Mouse (Mus musculus): ENCODE measurements around the gene Tmem63c.

Gene Tmem63c

DNA sequence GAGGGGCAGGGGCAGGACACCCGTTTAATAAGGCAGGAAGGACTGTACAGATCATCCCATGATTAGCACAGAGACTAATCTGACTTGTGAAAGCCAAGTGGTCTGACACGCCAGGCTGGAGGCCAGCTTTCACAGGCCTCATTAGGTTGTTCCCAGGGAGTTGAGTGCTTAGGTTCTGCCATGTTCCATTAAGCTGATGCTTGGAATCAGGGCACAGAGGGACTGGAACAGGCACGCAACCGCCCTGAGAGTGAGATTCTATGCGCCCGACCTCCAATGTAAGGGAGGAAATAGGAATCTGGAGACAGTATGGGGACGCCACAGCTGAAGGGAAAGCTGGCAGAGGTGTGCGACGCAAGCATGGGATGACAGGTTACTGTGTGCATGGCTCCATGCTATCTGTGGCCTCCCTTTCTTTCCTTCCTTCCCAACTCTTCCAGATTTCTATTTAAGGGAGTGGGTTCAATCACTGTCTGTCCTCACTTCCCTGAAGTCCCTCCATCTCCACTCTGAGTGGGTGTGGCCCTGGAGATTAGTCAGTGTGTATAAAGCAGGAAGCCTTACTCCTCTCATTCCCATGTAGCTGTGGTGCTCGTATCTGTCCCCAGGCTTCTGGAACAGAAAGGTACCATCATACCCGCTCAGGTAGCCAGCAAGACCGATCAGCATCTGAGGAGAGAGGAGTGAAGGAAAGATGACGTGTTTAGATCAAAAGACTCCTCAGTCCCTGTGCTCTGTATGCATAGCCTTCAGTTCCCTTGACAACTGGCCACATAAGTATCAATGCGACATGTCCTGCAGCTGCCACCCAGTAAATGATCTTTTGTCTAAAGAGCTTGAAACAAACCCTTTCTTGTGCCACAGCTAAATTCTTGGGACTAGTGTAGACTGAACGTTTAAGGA, 116.5 kb downstream of the Tmem63c start:
- DNase-seq = no peak

DNA sequence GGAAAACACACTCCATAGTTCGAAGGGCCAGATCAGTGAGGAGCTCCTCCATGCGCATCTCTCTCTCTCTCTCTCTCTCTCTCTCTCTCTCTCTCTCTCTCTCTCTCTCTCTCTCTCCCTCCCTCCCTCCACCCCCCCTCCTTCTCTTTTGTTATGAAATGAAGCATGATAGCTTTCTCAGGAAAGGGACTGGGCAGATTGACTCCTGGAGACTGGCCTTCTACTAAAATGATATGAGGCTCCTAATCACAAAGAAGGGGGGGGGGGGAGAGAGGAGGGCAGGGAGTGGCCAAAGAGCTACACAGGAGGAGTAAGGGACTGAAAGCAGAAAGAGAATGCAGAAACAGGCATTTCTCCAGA, 117.2 kb downstream of the Tmem63c start:
- no peak for DNase-seq

- DNase-seq = no peak
Observed at GRCm38 (mm10) chr12:87138768-87139167, 117.6 kb downstream of the Tmem63c start.

Data from lung, postnatal 10 days (tissue).